Mouse (Mus musculus) embryo, embryonic 11.5 days (tissue): ENCODE results near the gene Prdm10.

Experiments
- DNase-seq: peaks from one replicate; pipeline ENCODE4 v3.0.0-alpha.2; 2012; ENCODE audit warnings: low read depth, low spot score

Prdm10 gene

DNA sequence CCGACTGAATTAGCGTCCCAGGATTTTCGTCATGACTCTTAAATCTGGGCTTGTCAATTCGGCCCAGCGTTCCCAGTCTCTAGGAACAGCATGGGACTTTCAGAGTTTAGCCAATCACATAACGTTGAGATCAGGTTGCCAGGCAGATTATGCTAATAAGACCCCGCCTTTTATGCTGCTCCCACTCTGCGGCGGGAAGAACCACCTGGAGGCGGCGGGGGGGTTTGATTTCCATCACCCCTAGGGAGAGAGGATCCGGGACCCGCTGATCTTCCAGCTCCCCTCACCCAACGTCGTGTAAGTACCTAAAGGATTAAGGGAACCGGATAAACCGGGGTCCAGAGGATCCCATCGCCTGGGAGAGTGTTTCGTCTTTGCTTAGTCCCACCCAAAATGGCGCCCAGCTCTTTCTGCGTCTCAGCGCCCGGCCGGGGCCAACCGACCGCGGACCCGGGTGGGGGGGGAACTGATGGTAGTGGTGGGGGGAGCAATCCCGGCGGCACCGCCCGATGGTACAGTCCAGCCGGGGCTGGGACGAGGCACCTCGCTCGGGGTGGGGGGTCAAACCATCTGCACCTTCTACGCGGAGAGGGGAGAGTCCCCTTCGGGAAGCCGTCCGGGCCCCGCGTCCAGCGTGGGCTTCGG lies at the start of gene Prdm10:
TSS of gene Prdm10 (plus strand) at position 173 of the 645 bp plus-strand sequence.
- peak; percentile 94 for DNase-seq

DNA sequence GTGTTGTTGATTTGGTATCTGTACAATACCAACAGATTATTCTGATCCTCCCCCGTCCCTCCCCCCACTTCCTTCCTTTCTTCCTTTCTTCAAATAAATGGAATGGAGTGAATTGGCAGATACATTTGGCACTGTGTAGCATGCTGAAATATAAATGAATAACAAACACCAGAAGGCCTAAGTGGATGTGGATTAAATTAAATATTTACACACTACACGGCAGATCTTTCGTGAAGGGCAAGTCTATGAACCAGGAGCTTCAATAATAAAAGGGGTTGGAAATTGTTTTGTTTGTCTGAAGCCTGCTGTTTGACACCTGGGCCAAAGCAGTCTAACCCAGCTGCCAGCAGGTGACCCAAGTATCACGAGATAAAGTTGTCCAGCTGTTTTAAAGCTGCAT lies 45.3 kb upstream of the Prdm10 start:
- no peak for DNase-seq

DNA sequence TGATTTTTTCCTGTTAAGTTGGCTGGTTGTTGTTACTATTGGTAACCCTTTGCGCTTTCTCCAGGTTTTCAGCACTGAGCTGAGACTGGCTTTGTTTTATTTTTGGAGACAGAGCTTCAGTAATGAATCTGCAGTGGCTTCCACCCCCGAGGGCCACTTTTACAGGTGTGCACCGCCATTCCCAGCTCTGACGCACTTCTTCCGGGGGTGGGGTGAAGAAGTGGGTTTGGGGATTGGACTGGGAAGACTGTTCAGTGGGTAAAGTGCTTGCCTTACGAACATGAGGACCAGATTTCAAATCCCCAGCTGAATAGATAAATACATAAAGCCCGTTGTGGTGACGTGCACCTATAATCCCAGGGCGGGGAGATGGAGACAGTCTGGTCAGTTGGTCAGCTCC lies 44.8 kb upstream of the Prdm10 start:
- no peak for DNase-seq

DNA sequence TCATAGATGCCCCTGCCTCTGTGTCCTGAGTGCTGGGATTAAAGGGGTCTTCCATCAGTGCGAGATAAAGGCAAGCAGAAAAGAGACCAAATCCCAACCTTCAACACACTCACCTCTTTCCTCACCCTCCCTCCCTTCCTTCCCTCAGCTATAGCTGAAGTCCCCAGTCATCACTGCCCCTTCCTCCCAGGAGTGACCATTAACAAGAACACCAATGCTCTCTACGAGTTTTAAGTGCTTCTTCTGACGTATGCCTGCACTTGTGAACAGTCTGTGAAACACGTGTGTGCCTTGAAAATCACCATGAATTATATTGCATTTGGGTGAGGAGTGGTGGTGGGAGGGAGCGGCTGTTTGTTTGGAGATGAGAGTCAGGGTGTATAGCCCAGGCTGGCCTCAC lies 44.3 kb upstream of the Prdm10 start:
- DNase-seq, result no peak

DNA sequence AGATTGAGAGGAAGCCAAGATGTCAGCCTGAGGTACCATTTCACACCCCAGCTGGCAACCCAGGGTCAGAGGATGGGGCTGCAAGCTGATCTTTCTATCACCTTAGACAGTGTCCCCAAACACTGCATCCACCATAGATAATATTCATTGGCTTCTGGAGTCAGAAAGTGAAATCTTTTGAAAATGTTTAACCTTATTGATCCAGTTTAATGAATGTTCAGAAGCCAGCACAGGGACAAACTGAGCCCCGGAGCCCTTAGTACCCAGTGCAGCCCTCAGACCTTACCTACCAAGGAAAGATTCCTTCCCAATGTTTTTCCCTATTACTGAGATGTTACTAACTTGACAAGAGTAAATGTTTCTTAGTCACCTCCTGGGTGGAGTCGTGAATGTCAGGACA lies 41.8 kb upstream of the Prdm10 start:
- DNase-seq, result no peak

DNA sequence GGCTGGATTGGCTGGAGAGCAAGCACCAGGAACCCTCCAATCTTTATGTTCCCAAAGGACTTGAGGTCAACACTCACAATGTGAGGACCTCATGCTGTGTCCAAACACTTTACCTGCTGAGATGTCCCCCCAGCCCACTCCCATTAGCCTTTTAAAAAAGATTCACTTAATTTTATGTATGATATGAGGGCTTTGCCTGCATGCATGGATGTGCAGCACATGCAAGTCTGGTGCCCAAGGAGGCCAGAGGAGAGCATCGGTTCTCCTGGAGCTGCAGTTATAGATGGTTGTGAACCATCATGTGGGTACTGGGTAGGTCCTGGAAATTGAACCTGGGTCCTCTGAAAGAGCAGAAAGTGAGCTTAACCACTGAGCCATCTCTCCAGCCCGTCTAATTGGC lies 40.8 kb upstream of the Prdm10 start:
- no peak for DNase-seq

DNA sequence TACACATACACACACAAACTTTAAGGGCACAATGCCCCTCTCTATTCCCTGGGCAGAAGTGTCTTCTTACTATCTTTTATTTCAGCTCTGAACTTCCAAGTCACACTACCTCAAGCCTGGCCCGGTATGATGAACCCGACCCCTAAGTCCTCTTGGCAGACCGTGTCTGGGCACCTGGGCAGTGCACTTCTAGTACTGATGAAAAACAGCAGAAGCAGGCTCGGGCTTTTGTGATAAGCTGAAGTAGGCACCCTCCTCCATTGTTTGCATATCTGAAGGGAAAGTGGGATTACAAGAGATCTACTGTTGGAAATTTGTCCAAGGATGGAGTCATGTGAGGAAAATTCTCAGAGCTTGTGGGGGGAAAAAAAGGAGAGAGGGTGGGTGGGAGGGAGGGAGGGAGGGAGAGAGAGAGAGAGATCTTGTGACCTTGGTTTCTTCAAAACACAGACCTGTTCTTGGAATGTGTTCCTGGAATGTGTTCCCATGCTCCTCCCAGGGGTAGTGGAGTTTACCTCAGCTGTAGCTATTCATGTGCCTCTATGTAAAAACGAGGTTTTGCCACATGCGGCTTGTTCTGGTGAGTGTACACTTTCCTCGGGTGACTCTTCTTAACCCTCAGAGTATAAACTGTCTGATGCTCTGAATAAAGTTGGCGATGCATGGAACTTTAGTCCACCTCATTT lies 39.7 kb upstream of the Prdm10 start:
- DNase-seq, result no peak

DNA sequence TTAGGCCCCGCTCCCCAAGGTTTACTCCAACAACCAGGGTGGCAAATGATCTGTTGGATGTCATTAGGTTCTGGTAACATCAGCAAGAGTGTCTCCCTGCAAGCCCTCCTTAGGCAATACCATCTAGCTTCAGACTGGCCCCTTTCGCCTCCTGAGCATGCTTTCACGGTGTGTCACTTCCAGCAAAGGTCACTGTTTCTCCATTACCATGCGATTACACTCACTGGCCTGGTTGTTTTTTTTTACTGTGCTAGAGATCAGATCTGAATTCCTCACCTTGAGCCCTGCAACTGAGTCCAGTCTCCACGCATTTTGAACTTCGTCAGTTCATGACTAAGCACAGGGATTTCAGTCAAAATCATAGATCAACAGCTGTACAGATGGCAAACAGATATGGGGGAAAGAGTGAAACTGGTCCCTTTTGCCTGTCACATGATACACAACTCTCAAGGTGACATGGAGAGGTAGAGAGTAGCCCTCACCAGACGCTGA lies 39.1 kb upstream of the Prdm10 start:
- DNase-seq, result no peak

DNA sequence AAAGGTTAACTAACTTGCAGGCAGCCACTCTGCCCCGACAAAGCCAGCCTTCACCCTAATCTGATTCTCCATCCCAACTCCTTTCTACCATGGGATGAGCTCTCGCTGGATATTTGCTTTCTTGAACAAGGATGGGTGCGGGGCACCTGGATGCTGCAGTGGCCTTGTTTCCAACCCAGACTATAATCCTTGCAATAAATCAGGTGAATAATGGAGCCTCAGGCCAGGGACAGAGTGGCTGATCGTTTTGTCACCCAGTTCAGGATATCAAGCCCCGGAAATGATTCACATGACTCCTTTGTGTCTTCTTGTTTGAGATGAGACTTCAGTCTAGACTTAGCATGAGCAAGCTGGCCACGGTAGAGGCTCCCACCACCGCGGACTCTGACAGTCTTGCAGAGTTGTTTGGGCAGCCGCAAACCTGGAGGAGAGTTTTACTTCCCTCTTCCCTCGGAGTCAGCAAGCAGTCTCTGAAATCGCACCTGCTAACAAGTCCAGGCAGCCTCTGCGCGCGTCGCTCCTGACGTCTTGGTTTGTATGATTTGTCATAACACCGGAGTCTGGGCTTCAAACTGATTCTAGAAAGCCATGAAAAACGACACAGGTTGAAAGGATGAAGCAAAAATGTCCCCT lies 36.9 kb upstream of the Prdm10 start:
- DNase-seq, result no peak

DNA sequence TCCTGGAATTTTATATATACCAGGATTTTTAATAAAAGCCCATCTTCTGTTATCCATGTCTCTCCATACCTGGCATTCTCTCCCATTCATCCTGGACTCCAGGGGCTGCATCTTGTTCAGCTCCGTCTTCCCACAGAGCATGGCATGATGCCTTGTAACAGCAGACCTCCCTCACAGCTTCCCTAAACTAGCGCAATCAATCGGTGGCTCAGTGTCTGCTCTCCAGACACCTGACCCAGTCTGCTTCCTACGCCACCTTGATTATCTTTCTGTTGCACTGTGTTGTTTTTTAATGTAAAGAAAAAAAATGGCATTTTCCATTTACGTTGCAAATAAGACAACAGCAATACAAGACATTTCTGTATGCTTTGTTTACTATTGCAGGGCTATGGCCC lies 36.4 kb upstream of the Prdm10 start:
- DNase-seq, result no peak

DNA sequence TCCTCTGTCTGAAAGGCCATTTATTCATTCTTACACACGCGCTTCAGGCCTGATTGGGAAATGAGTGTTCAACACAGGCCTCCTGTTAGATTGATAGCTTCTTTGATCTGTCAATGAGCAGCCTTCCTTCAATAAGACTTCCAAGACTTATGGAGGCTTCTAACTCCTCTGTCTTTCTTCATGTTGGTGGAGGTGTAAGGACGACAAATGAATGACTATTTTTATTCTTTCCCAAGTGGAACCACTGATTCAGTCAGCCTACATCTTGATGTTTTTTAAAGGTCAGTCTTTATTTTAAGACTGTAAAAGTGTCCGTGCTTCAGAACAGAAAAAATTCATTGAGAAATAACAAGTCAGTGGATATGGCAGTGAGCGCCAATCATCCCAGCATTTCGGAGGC lies 35.3 kb upstream of the Prdm10 start:
- no peak for DNase-seq

DNA sequence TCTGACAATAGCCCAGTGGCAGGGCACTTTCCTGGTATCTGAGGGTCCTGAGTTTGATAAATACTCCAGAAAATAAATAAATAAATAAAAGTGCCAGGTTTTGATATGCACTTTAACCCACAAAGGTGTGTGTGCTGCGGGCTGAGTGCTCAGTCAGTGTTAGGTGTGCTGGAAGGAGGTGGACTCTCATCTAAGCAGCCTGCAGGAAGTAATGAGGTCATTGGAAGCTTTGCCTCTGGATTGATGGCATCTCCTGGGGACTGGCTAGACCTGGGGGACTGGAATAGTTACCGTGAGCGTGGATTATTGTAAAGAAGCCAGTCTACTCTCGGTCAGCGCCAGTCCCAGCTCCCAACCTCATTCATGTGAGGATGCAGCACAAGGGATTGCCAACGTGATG lies 33.9 kb upstream of the Prdm10 start:
- no peak for DNase-seq

DNA sequence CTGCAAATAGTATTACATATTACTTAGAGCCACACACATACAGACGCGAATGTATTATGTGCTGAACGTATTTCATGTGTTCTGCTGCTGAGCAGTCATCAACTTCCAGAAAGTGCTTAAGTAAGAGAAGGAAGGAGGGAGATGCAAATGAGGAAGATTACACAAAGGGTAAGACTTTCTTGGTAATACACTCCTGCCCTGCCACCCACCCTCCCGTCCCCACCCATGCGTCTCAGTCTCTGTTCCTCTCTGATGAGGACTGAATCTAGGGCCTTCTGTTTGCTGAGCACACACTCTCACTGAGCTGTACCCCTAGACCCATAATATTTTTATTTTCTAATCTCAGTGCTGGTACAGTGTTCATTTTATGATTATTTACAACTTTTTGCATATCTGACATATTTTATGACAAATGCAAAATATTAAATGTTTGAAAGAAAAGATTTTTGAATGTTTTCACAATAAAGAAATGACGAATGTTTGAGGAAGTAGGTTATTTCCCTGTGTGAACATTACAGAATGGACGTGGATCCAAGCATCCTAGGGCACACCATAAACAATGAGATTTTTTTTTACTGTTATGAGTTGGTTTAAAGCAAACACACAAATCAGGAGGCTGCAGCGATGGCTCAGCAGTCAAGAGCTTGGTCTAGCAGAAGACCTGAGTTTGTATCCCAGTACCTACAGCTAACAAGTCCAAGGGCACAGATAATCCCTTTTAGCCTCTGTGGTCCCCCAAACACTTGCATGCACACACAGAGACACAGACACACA lies 32.7 kb upstream of the Prdm10 start:
- DNase-seq, result no peak

DNA sequence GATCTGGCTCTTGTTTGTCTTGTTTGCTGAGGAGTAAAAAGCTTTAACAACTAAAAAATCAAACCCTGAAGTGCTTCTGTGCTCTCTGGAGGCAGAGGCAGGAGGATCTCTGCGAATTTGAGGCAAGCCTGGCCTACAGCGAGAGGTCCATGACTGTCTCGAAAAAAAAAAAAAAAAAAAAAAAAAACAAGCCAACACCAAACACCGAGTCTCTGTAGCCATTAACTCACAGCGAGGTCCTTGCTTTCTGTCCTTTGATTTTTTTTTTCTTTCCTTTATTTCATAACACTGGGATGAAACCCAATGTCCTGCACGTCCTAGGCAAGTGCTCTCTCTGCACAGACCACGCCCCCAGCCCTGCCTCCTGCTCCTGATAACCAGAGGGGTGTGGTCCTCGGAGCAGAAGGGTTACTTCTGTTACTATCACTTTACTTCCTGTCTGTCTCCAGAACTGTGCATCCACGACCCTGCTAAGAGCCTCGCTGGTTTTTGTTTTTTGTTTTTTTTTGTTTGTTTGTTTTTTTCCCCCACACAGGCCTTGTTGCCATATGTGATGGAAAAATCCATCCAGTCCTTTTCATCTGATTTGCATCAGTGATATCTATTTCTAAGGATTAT lies 28.0 kb upstream of the Prdm10 start:
- DNase-seq, result no peak

DNA sequence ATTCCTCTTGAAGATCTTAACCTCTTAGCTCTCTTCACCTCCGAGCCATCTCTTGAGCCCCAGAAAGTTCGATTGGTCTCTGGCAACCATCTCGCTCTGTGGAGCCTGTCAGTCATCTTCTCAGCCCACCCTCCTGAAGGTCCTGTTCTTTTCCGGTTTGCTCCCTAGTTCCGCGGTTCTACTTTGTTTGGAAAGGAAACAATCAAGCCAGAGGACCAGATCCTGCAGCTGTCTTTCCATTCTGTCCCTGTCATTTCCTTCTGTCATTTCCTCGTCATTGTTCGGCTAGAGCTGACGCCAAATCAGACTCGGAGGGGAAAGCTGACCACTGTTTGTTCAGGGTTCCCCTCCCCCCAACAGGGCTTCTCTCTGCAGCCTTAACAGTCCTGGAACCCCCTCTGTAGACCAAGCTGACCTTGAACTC lies 27.0 kb upstream of the Prdm10 start:
- no peak for DNase-seq

DNA sequence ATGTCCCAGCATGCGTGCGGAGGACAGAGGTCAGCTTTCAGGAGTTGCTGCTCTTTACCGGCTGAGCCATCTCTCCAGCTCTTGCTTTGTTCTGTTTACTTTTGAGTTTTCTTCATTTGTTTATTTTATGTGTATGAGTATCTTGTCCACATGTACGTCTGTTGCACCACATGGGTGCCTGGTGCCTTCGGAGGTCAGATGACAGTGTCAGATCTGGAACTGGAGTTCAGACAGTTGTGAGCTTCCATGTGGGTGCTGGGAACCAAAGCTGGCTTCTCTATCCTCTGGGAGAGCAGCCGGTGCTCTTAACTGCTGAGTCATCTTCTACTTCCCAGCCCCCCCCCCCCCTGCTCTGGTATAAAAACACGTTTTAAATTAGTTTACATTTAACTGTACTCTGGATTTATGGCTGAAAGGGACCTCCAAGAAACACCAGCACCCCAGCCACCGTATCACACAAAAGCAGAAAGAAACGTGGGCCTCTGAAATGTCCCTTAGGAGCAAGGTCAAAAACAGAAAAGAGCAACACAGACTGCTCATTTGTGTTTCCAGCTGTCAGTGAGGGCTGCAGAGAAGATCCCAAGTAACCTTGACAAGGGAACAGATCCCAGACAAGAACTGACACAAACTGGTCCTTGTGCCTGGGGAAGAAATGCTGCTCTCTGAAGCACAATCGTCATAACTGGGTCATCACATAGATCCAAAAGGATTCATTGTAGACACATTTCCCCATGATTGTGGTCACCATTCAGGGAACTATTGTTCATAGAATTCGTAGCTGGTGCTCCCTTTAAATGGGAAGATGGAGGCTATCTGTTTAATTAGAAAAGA lies 26.3 kb upstream of the Prdm10 start:
- no peak for DNase-seq

DNA sequence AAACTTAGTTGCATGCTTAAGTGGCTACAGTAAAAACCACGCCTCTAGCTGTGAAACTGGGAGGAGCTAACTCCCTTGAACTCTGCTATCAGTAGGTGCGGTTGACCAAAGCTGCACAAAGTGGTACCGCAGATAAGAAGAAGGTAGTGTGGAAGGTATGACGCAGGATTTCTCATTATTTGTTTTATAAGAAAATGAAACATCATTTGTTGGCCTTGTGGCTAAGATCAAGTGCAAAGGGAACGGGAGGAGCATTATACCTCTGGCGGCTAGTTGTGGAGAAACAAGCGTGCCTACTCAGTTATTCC lies 25.7 kb upstream of the Prdm10 start:
- no peak for DNase-seq

DNA sequence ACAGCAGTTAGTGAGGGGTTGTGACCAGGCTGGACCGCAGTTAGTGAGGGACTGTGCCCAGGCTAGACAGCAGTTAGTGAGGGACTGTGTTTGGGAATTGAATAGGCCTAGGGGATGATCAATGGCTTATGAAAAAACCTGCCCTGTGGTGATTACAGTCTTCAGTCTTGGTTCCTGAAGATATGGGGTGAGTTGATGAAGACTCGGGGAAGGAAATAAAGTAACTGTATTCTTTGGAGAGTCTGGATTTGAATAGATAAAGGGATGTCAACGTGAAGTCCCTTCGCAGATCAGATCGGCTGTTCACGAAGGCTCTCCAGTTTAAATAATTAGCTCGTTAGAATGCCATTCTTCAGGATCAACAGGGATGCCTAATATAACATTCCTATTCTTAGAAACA lies 24.4 kb upstream of the Prdm10 start:
- no peak for DNase-seq

DNA sequence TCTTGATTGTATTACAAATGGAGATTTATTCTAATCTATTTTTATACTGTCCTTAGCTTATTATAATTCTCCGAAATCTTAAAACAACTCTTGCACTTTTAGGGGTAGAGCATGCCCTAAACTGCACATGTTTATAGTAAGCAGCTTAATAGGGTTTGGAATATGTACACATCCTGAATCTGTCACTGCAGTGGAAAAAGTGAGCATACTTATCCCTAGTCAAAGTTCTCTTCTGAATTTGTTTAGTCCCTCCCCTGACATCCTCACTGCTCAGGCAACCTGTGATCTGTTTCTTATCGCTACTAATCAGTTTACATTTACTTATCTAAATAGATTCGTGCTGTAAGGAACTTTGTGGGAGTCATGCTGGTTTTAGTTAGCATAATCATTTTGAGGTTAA lies 22.1 kb upstream of the Prdm10 start:
- no peak for DNase-seq

DNA sequence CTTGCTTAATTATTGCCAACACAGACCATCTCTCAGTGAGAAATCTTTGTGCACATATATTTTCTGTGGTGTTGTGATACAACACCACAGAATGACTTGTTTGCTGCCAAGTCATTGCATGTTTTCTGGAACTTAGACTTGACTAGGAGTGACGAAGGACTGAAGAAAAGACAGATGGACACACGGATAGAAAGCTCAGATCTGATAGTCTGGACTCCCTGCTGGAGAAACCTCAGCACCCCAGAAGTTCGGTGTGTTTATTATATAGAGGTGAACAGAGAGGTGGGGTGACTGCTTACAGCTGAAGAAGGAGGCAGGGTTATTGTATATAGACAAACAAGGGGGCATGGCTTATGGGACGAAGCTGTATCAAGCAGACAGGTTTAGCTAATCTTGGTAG lies 20.1 kb upstream of the Prdm10 start:
- no peak for DNase-seq
